Mouse (Mus musculus): ENCODE results near the gene Apol10b. TPM values are rescaled to one million over a fixed set of nuclear protein-coding genes. Genes with fewer than 3 reads are reported as not detected.

Gene Apol10b
- polyA plus RNA-seq, 1 experiment = 1.6 TPM

DNA sequence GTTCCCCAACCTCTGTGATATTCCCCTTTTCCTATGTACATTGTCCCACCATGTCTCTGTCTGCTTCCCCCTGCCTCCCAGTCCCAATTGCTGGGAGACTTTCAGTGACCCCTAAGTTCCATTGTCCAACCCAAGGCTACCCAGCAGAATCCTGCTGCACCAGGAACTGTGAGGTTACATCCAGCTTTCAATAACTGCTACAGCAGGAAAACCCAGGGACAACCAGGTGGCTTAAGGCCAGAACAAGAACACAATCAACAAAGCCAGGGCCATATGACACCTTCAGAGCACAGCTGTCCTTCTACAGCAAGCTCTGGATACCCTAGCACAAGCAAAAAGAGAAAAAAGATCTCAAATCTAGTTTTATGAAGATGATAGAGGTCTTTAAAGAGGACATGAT is 6.9 kb downstream of the Apol10b start:
- H3K4me2 ChIP-seq (ENCODE audit: low read depth) = no peak overlapping the region
- H3K79me2 ChIP-seq (ENCODE audit: control insufficient read depth, insufficient read depth) = no peaks in the 10 kb centered on the region
- no peak overlapping the region for H3ac ChIP-seq (ENCODE audit: control insufficient read depth, insufficient read length)
- H3K36me3 ChIP-seq (ENCODE audit: control insufficient read depth, insufficient read depth) = no peaks in the 10 kb centered on the region
- TF ChIP-seq TCF12 (IDR thresholded peaks at IDR 0.05; ENCODE audit: insufficient read depth, poor library complexity, severe bottlenecking) = no peak
- no peak for TF ChIP-seq CEBPB (IDR thresholded peaks at IDR 0.05; ENCODE audit: insufficient read depth, poor library complexity, severe bottlenecking)
- TF ChIP-seq POLR2AphosphoS2 (IDR thresholded peaks at IDR 0.05; ENCODE audit: insufficient read length, low read depth) = no peak
- no peak for TF ChIP-seq MYOD1 (IDR thresholded peaks at IDR 0.05; ENCODE audit: control insufficient read depth in 1 of 3, insufficient read length in 2 of 3, low read depth in 2 of 3)
- TF ChIP-seq POLR2A (IDR thresholded peaks at IDR 0.05; ENCODE audit: insufficient read length, low read depth) = no peak
- TF ChIP-seq SRF (IDR thresholded peaks at IDR 0.05; ENCODE audit: control insufficient read depth, insufficient read length, low read depth) = no peak
- TF ChIP-seq MAX (IDR thresholded peaks at IDR 0.05; ENCODE audit: low read depth) = no peak
- no peak for TF ChIP-seq USF1 (IDR thresholded peaks at IDR 0.05; ENCODE audit: low read depth)
- no peak for TF ChIP-seq E2F4 (IDR thresholded peaks at IDR 0.05; ENCODE audit: insufficient read depth)
- TF ChIP-seq TCF3 (IDR thresholded peaks at IDR 0.05; ENCODE audit: insufficient read length, low read depth) = no peak
- TF ChIP-seq MYOG (IDR thresholded peaks at IDR 0.05; ENCODE audit: control insufficient read depth in 1 of 3, insufficient read depth in 1 of 3, insufficient read length in 2 of 3, low read depth in 2 of 3) = no peak
- no peak overlapping the region for H3K4me3 ChIP-seq
- no peaks in the 10 kb centered on the region for H3K27me3 ChIP-seq (ENCODE audit: control insufficient read depth, insufficient read depth, insufficient read length)

DNA sequence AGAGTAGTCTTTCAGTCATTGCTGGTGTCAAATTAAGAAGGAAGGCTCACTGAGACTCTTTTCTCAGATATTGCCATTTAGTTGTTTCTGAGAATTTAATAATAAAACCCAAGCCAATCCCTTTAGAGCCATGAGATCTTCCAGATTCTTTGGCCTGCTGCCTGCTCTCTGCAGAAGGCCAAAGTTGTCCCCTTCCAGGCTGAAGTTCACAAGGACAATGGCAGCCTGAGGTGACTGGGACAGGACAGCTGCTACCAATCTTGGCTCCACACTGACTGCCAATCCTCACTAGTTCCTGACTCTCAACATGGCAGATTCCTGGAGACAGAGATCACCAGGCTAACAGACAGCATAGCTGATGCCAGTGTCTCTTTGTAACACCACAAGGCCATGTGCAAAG is 8.9 kb downstream of the Apol10b start:
- no peak overlapping the region for H3K4me3 ChIP-seq
- no peak overlapping the region for H3K4me2 ChIP-seq (ENCODE audit: low read depth)
- no peak overlapping the region for H3ac ChIP-seq (ENCODE audit: control insufficient read depth, insufficient read length)
- H3K36me3 ChIP-seq (ENCODE audit: control insufficient read depth, insufficient read depth) = no peaks in the 10 kb centered on the region
- H3K27me3 ChIP-seq (ENCODE audit: control insufficient read depth, insufficient read depth, insufficient read length) = no peaks in the 10 kb centered on the region
- H3K79me2 ChIP-seq (ENCODE audit: control insufficient read depth, insufficient read depth) = no peaks in the 10 kb centered on the region
- TF ChIP-seq POLR2A (IDR thresholded peaks at IDR 0.05; ENCODE audit: insufficient read length, low read depth) (no peak), MYOG (IDR thresholded peaks at IDR 0.05; ENCODE audit: control insufficient read depth in 1 of 3, insufficient read depth in 1 of 3, insufficient read length in 2 of 3, low read depth in 2 of 3) (no peak), TCF3 (IDR thresholded peaks at IDR 0.05; ENCODE audit: insufficient read length, low read depth) (no peak), E2F4 (IDR thresholded peaks at IDR 0.05; ENCODE audit: insufficient read depth) (no peak), TCF12 (IDR thresholded peaks at IDR 0.05; ENCODE audit: insufficient read depth, poor library complexity, severe bottlenecking) (no peak), MAX (IDR thresholded peaks at IDR 0.05; ENCODE audit: low read depth) (no peak), CEBPB (IDR thresholded peaks at IDR 0.05; ENCODE audit: insufficient read depth, poor library complexity, severe bottlenecking) (no peak), POLR2AphosphoS2 (IDR thresholded peaks at IDR 0.05; ENCODE audit: insufficient read length, low read depth) (no peak), SRF (IDR thresholded peaks at IDR 0.05; ENCODE audit: control insufficient read depth, insufficient read length, low read depth) (no peak), REST (IDR thresholded peaks at IDR 0.05; ENCODE audit: insufficient read depth, insufficient read length) (no peak), USF1 (IDR thresholded peaks at IDR 0.05; ENCODE audit: low read depth) (no peak)

DNA sequence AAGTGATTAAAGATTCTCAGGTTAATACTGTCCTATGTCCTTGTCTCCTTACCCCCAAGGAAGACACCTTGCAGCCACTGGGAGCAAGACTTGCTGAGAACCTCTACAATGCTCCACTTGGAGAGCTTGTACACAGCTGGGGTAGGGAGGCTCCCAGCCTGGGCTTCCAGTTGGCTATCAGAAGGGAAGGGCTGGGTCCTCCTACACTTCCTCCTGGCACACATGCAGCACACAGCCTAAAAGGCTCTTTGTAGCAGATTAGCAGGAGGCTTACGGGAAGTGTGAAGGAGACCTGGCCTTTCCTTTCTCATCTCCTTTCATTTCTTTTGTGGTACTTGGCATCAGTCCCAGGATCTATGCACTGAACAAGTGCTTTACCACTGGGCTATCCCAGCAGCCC is 14.2 kb downstream of the Apol10b start:
- H3K27me3 ChIP-seq (ENCODE audit: control insufficient read depth, insufficient read depth, insufficient read length) = no peaks in the 10 kb centered on the region
- H3K36me3 ChIP-seq (ENCODE audit: control insufficient read depth, insufficient read depth) = no peaks in the 10 kb centered on the region
- H3ac ChIP-seq (ENCODE audit: control insufficient read depth, insufficient read length) = no peak overlapping the region
- no peaks in the 10 kb centered on the region for H3K79me2 ChIP-seq (ENCODE audit: control insufficient read depth, insufficient read depth)
- no peak overlapping the region for H3K4me2 ChIP-seq (ENCODE audit: low read depth)
- no peak overlapping the region for H3K4me3 ChIP-seq
- TF ChIP-seq SRF (IDR thresholded peaks at IDR 0.05; ENCODE audit: control insufficient read depth, insufficient read length, low read depth) = no peak
- no peak for TF ChIP-seq REST (IDR thresholded peaks at IDR 0.05; ENCODE audit: insufficient read depth, insufficient read length)
- TF ChIP-seq TCF12 (IDR thresholded peaks at IDR 0.05; ENCODE audit: insufficient read depth, poor library complexity, severe bottlenecking) = no peak
- no peak for TF ChIP-seq TCF3 (IDR thresholded peaks at IDR 0.05; ENCODE audit: insufficient read length, low read depth)
- no peak for TF ChIP-seq POLR2A (IDR thresholded peaks at IDR 0.05; ENCODE audit: insufficient read length, low read depth)
- TF ChIP-seq CEBPB (IDR thresholded peaks at IDR 0.05; ENCODE audit: insufficient read depth, poor library complexity, severe bottlenecking) = no peak
- TF ChIP-seq MAX (IDR thresholded peaks at IDR 0.05; ENCODE audit: low read depth) = no peak
- TF ChIP-seq POLR2AphosphoS2 (IDR thresholded peaks at IDR 0.05; ENCODE audit: insufficient read length, low read depth) = no peak
- TF ChIP-seq E2F4 (IDR thresholded peaks at IDR 0.05; ENCODE audit: insufficient read depth) = no peak
- TF ChIP-seq MYOG (IDR thresholded peaks at IDR 0.05; ENCODE audit: control insufficient read depth in 1 of 3, insufficient read depth in 1 of 3, insufficient read length in 2 of 3, low read depth in 2 of 3) = no peak
- TF ChIP-seq USF1 (IDR thresholded peaks at IDR 0.05; ENCODE audit: low read depth) = no peak
- TF ChIP-seq MYOD1 (IDR thresholded peaks at IDR 0.05; ENCODE audit: control insufficient read depth in 1 of 3, insufficient read length in 2 of 3, low read depth in 2 of 3) = no peak

DNA sequence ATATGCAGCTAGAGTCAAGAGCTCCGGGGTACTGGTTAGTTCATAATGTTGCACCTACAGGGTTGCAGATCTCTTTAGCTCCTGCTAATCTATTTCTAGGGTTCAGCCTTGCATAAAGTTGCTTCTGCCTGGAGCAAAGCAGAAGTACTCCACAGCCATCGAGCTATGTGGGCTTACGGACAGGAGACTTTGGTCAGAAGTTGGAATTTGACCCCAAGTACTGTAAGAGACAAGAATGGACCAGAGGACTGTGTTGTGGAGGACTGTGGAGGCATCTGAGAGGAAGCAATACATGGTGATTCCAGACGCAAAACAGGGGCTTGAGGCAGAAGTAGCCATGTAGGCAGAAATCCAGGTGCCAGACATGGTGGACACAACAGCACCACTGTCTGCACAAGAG is 16.6 kb downstream of the Apol10b start:
- Histone ChIP-seq H3K36me3 (ENCODE audit: control insufficient read depth, insufficient read depth) (no peaks in the 10 kb centered on the region), H3ac (ENCODE audit: control insufficient read depth, insufficient read length) (no peak overlapping the region), H3K4me2 (ENCODE audit: low read depth) (no peak overlapping the region), H3K79me2 (ENCODE audit: control insufficient read depth, insufficient read depth) (no peaks in the 10 kb centered on the region), H3K27me3 (ENCODE audit: control insufficient read depth, insufficient read depth, insufficient read length) (no peaks in the 10 kb centered on the region), H3K4me3 (no peak overlapping the region)
- TF ChIP-seq MYOG (IDR thresholded peaks at IDR 0.05; ENCODE audit: control insufficient read depth in 1 of 3, insufficient read depth in 1 of 3, insufficient read length in 2 of 3, low read depth in 2 of 3) (no peak), MAX (IDR thresholded peaks at IDR 0.05; ENCODE audit: low read depth) (no peak), TCF3 (IDR thresholded peaks at IDR 0.05; ENCODE audit: insufficient read length, low read depth) (no peak), CEBPB (IDR thresholded peaks at IDR 0.05; ENCODE audit: insufficient read depth, poor library complexity, severe bottlenecking) (no peak), POLR2AphosphoS2 (IDR thresholded peaks at IDR 0.05; ENCODE audit: insufficient read length, low read depth) (no peak), SRF (IDR thresholded peaks at IDR 0.05; ENCODE audit: control insufficient read depth, insufficient read length, low read depth) (no peak), TCF12 (IDR thresholded peaks at IDR 0.05; ENCODE audit: insufficient read depth, poor library complexity, severe bottlenecking) (no peak), USF1 (IDR thresholded peaks at IDR 0.05; ENCODE audit: low read depth) (no peak), MYOD1 (IDR thresholded peaks at IDR 0.05; ENCODE audit: control insufficient read depth in 1 of 3, insufficient read length in 2 of 3, low read depth in 2 of 3) (no peak), E2F4 (IDR thresholded peaks at IDR 0.05; ENCODE audit: insufficient read depth) (no peak), REST (IDR thresholded peaks at IDR 0.05; ENCODE audit: insufficient read depth, insufficient read length) (no peak), POLR2A (IDR thresholded peaks at IDR 0.05; ENCODE audit: insufficient read length, low read depth) (no peak)

Data from myocyte (in vitro differentiated cells).